Mouse (Mus musculus): ENCODE results near the gene Acsbg2. TPM values are rescaled to one million over a fixed set of nuclear protein-coding genes. Genes with fewer than 3 reads are reported as not detected.

Gene Acsbg2
- polyA plus RNA-seq, 1 experiment from 2014 or later: not detected

Other genes starting within 250 kb of the Acsbg2 start
- gene Lonp1, start 247.6 kb downstream of the Acsbg2 start, polyA plus RNA-seq (2014; fragmentation: Nextera tagmentation; extraction: Ambion mirVana): 61.9 and 66.3 TPM in 2 replicates
- gene Catsperd, start 246.3 kb downstream of the Acsbg2 start, polyA plus RNA-seq (2014; fragmentation: Nextera tagmentation; extraction: Ambion mirVana): 0.61 and 0.85 TPM in 2 replicates
- gene Ranbp3, start 201.2 kb downstream of the Acsbg2 start, polyA plus RNA-seq (2014; fragmentation: Nextera tagmentation; extraction: Ambion mirVana): 118 and 131 TPM in 2 replicates
- 413 and 428 TPM in 2 replicates for gene Ndufa11, start 156.7 kb downstream of the Acsbg2 start, polyA plus RNA-seq (2014; fragmentation: Nextera tagmentation; extraction: Ambion mirVana)
- 19.7 and 21.1 TPM in 2 replicates for gene Vmac, start 156.4 kb downstream of the Acsbg2 start, polyA plus RNA-seq (2014; fragmentation: Nextera tagmentation; extraction: Ambion mirVana)
- gene Nrtn, start 116.9 kb downstream of the Acsbg2 start, polyA plus RNA-seq (2014; fragmentation: Nextera tagmentation; extraction: Ambion mirVana): 19.0 and 19.9 TPM in 2 replicates
- 37.3 and 38.2 TPM in 2 replicates for gene Dus3l, start 109.7 kb downstream of the Acsbg2 start, polyA plus RNA-seq (2014; fragmentation: Nextera tagmentation; extraction: Ambion mirVana)
- 1.2 TPM in 2 replicates for gene Prr22, start 104.2 kb downstream of the Acsbg2 start, polyA plus RNA-seq (2014; fragmentation: Nextera tagmentation; extraction: Ambion mirVana)
- gene Rfx2, start 43.4 kb downstream of the Acsbg2 start, polyA plus RNA-seq (2014; fragmentation: Nextera tagmentation; extraction: Ambion mirVana): 2.7 and 2.9 TPM in 2 replicates
- 0.40 and 0.50 TPM in 2 replicates for gene 1700061G19Rik, start 1.0 kb upstream of the Acsbg2 start, polyA plus RNA-seq (2014; fragmentation: Nextera tagmentation; extraction: Ambion mirVana)
- 33.6 and 43.1 TPM in 2 replicates for gene Mllt1, start 61.0 kb upstream of the Acsbg2 start, polyA plus RNA-seq (2014; fragmentation: Nextera tagmentation; extraction: Ambion mirVana)
- not detected in 2 replicates for gene Acer1, start 107.7 kb upstream of the Acsbg2 start, polyA plus RNA-seq (2014; fragmentation: Nextera tagmentation; extraction: Ambion mirVana)
- gene Clpp, start 115.9 kb upstream of the Acsbg2 start, polyA plus RNA-seq (2014; fragmentation: Nextera tagmentation; extraction: Ambion mirVana): 155 and 159 TPM in 2 replicates
- 40.2 and 42.1 TPM in 2 replicates for gene Alkbh7, start 122.9 kb upstream of the Acsbg2 start, polyA plus RNA-seq (2014; fragmentation: Nextera tagmentation; extraction: Ambion mirVana)
- 0.72 TPM in 1 of 2 replicates, not detected in the other for gene Pspn, start 125.6 kb upstream of the Acsbg2 start, polyA plus RNA-seq (2014; fragmentation: Nextera tagmentation; extraction: Ambion mirVana)
- gene Gtf2f1, start 136.8 kb upstream of the Acsbg2 start, polyA plus RNA-seq (2014; fragmentation: Nextera tagmentation; extraction: Ambion mirVana): 73.8 and 76.6 TPM in 2 replicates
- gene Gm17949, start 137.0 kb upstream of the Acsbg2 start, polyA plus RNA-seq (2014; fragmentation: Nextera tagmentation; extraction: Ambion mirVana): 0.21 and 0.37 TPM in 2 replicates
- 48.4 and 48.7 TPM in 2 replicates for gene Khsrp, start 157.1 kb upstream of the Acsbg2 start, polyA plus RNA-seq (2014; fragmentation: Nextera tagmentation; extraction: Ambion mirVana)
- not detected in 2 replicates for gene Slc25a41, start 167.2 kb upstream of the Acsbg2 start, polyA plus RNA-seq (2014; fragmentation: Nextera tagmentation; extraction: Ambion mirVana)
- gene Crb3, start 184.7 kb upstream of the Acsbg2 start, polyA plus RNA-seq (2014; fragmentation: Nextera tagmentation; extraction: Ambion mirVana): 1.0 and 1.1 TPM in 2 replicates
- gene Slc25a23, start 185.4 kb upstream of the Acsbg2 start, polyA plus RNA-seq (2014; fragmentation: Nextera tagmentation; extraction: Ambion mirVana): 4.5 TPM in 2 replicates
- 0.43 and 0.51 TPM in 2 replicates for gene Dennd1c, start 204.1 kb upstream of the Acsbg2 start, polyA plus RNA-seq (2014; fragmentation: Nextera tagmentation; extraction: Ambion mirVana)
- 11.1 and 11.8 TPM in 2 replicates for gene Tubb4a, start 213.3 kb upstream of the Acsbg2 start, polyA plus RNA-seq (2014; fragmentation: Nextera tagmentation; extraction: Ambion mirVana)
- gene Tnfsf9, start 230.9 kb upstream of the Acsbg2 start, polyA plus RNA-seq (2014; fragmentation: Nextera tagmentation; extraction: Ambion mirVana): 8.4 and 9.3 TPM in 2 replicates

All from limb, embryonic 11.5 days (tissue).